Mouse (Mus musculus) ES-Bruce4 (cell line): ENCODE measurements at regions not wholly inside any gene's neighbourhood (a gene's known extent, or its start where the extent isn't known, plus 50 kb on each side); places are given as distances from the start of the nearest gene placed in this dataset.

Experiments used
- H3K27ac ChIP-seq: 2 replicates; pipeline ENCODE4 v1.5.1; 2012; ENCODE audit warnings: low read length, inconsistent platforms; ENCODE audit not compliant: insufficient read depth
- H3K27me3 ChIP-seq: 2 replicates; pipeline ENCODE4 v1.6.1; 2012; ENCODE audit warnings: mild to moderate bottlenecking, low read length, inconsistent platforms; ENCODE audit not compliant: control insufficient read depth, poor library complexity, insufficient read depth, severe bottlenecking
- H3K36me3 ChIP-seq: 2 replicates; pipeline ENCODE4 v1.6.1; 2012; ENCODE audit warnings: inconsistent platforms, mild to moderate bottlenecking, low read length, moderate library complexity; ENCODE audit not compliant: control insufficient read depth, poor library complexity, insufficient read depth, severe bottlenecking
- H3K4me1 ChIP-seq: one replicate; pipeline ENCODE4 v1.8.1; 2011; ENCODE audit warnings: low read length; ENCODE audit not compliant: control insufficient read depth, insufficient read depth
- H3K4me3 ChIP-seq: 2 replicates; pipeline ENCODE4 v1.5.1; 2011; ENCODE audit warnings: low read depth, mild to moderate bottlenecking, low read length
- H3K9ac ChIP-seq: 2 replicates; pipeline ENCODE4 v1.6.1; 2012; ENCODE audit warnings: low read depth, mild to moderate bottlenecking, inconsistent platforms; ENCODE audit not compliant: poor library complexity, severe bottlenecking
- H3K9me3 ChIP-seq: replicated peaks from 2 replicates; pipeline ENCODE4 v1.6.1; 2012; ENCODE audit warnings: mild to moderate bottlenecking, low read length, inconsistent platforms; ENCODE audit not compliant: control insufficient read depth, poor library complexity, insufficient read depth, severe bottlenecking
- CTCF ChIP-seq: IDR thresholded peaks from one replicate; pipeline ENCODE4 v1.8.1; 2011; ENCODE audit warnings: low read depth, low read length
- EP300 ChIP-seq: IDR thresholded peaks from 2 replicates; pipeline ENCODE4 v1.6.1; 2011; ENCODE audit warnings: low read depth, low read length; ENCODE audit not compliant: insufficient read depth
- POLR2A ChIP-seq: IDR thresholded peaks from one replicate; pipeline ENCODE4 v1.8.1; 2011; ENCODE audit warnings: low read length; ENCODE audit not compliant: insufficient read depth

- no peaks in the 10 kb centered on the region for H3K9me3 ChIP-seq
- H3K27me3 ChIP-seq = no peaks in the 10 kb centered on the region
- H3K4me3 ChIP-seq = no peak overlapping the region
- no peaks in the 10 kb centered on the region for H3K4me1 ChIP-seq
- no peaks in the 10 kb centered on the region for H3K36me3 ChIP-seq
- no peak for TF ChIP-seq CTCF
- TF ChIP-seq POLR2A = no peak
- TF ChIP-seq EP300 = no peak
- H3K27ac ChIP-seq = no peak overlapping the region
- no peak overlapping the region for H3K9ac ChIP-seq
Measured at GRCm38 (mm10) chr3:157743000-157743399, 176.3 kb downstream of the Ptger3 start.

GRCm38 (mm10) chr3:157739628-157740294 lies 173.1 kb downstream of the Ptger3 start:
- no peaks in the 10 kb centered on the region for H3K27me3 ChIP-seq
- H3K9ac ChIP-seq = no peak overlapping the region
- TF ChIP-seq CTCF (no peak), POLR2A (no peak), EP300 (no peak)
- no peaks in the 10 kb centered on the region for H3K9me3 ChIP-seq
- no peaks in the 10 kb centered on the region for H3K4me1 ChIP-seq
- H3K27ac ChIP-seq = no peak overlapping the region
- no peaks in the 10 kb centered on the region for H3K36me3 ChIP-seq
- H3K4me3 ChIP-seq = no peak overlapping the region

- H3K4me1 ChIP-seq = no peaks in the 10 kb centered on the region
- no peaks in the 10 kb centered on the region for H3K36me3 ChIP-seq
- H3K4me3 ChIP-seq = no peak overlapping the region
- H3K27ac ChIP-seq = no peak overlapping the region
- TF ChIP-seq CTCF (no peak), EP300 (no peak), POLR2A (no peak)
- H3K9me3 ChIP-seq = no peaks in the 10 kb centered on the region
- H3K27me3 ChIP-seq = no peaks in the 10 kb centered on the region
- H3K9ac ChIP-seq = no peak overlapping the region
Measured at GRCm38 (mm10) chr3:157732136-157732940, 165.6 kb downstream of the Ptger3 start.

DNA sequence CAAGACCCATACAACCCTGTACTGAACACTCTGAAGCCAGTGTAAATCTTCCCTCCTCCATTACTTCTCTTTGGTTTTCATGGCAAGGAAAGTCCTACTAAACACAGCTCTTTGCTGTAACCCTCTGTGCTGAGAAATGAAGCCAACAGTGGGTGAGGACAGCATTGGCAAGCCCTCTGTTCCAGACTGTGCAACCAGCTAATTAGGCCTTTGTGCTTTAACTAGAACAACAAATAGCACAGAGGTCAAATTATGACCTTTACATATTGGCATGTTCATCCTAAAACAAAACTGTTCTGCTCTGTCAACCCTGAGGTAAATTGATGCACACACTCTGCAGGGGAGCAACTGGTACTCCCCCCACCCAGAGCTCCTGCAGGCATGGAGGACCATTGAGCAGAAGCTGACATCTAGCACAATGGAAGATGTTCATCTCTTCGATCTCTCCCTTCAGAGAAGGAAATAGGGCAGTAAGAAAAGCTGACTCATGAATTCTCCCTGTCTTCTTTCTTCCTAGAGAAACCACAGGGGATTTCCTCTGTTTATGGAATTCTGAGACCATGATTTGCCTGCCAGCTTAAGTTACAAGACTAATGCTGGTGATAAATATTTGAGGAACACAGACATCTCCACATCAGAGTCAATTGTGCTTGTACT lies 163.1 kb downstream of the Ptger3 start:
- H3K27me3 ChIP-seq = no peaks in the 10 kb centered on the region
- H3K9ac ChIP-seq = no peak overlapping the region
- no peaks in the 10 kb centered on the region for H3K9me3 ChIP-seq
- no peak overlapping the region for H3K4me3 ChIP-seq
- H3K36me3 ChIP-seq = no peaks in the 10 kb centered on the region
- no peak for TF ChIP-seq EP300
- TF ChIP-seq POLR2A = no peak
- no peak for TF ChIP-seq CTCF
- no peak overlapping the region for H3K27ac ChIP-seq
- no peaks in the 10 kb centered on the region for H3K4me1 ChIP-seq

GRCm38 (mm10) chr3:157724542-157724941 lies 157.8 kb downstream of the Ptger3 start:
- Histone ChIP-seq H3K9me3 (no peaks in the 10 kb centered on the region), H3K27ac (no peak overlapping the region), H3K36me3 (no peaks in the 10 kb centered on the region), H3K4me3 (no peak overlapping the region), H3K9ac (no peak overlapping the region), H3K4me1 (no peaks in the 10 kb centered on the region), H3K27me3 (no peaks in the 10 kb centered on the region)
- TF ChIP-seq EP300 (no peak), CTCF (no peak), POLR2A (no peak)
